Mouse (Mus musculus) hindbrain, postnatal 0 days (tissue): ENCODE data around the gene Ssna1. TPM values are rescaled to one million over a fixed set of nuclear protein-coding genes. Genes with fewer than 3 reads are reported as not detected.

Experiments
- ATAC-seq: fragments of 200-750 bp; cut with Nextera tagmentation; 2 replicates; pipeline ENCODE4 v1.8.0; 2017; ENCODE audit warnings: mild to moderate bottlenecking, moderate TSS enrichment, moderate library complexity
- DNase-seq: peaks from one replicate; pipeline ENCODE4 v3.0.0-alpha.2; 2015; ENCODE audit warnings: low spot score
- H3K27ac ChIP-seq: fragments of 300-500 bp; sonication (generic); 2 replicates; pipeline ENCODE4 v1.5.1; 2014; ENCODE audit warnings: mild to moderate bottlenecking
- H3K27me3 ChIP-seq: fragments of 300-500 bp; sonication (generic); 2 replicates; pipeline ENCODE4 v1.6.1; 2014; ENCODE audit warnings: low read length, mixed read lengths; ENCODE audit not compliant: insufficient read depth
- H3K36me3 ChIP-seq: fragments of 300-500 bp; sonication (generic); 2 replicates; pipeline ENCODE4 v1.6.1; 2014; ENCODE audit warnings: low read length, mixed read lengths; ENCODE audit not compliant: insufficient read depth
- H3K4me1 ChIP-seq: fragments of 300-500 bp; sonication (generic); 2 replicates; pipeline ENCODE4 v1.6.1; 2014; ENCODE audit warnings: antibody characterized with exemption, low read length, mixed read lengths; ENCODE audit not compliant: insufficient read depth
- H3K4me2 ChIP-seq: fragments of 300-500 bp; sonication (generic); 2 replicates; pipeline ENCODE4 v1.6.1; 2014; ENCODE audit warnings: low read depth, mild to moderate bottlenecking, low read length, moderate library complexity, mixed read lengths
- H3K4me3 ChIP-seq: fragments of 300-500 bp; sonication (generic); 2 replicates; pipeline ENCODE4 v1.5.1; 2014; ENCODE audit warnings: low read length
- H3K9ac ChIP-seq: fragments of 300-500 bp; sonication (generic); replicated peaks from 2 replicates; pipeline ENCODE4 v1.6.1; 2014; ENCODE audit warnings: mild to moderate bottlenecking, low read length, moderate library complexity, mixed read lengths
- H3K9me3 ChIP-seq: fragments of 300-500 bp; sonication (generic); 2 replicates; pipeline ENCODE4 v1.6.1; 2016; ENCODE audit warnings: low read length, mixed read lengths
- CTCF ChIP-seq: IDR thresholded peaks from 2 replicates; pipeline ENCODE4 v1.5.1; 2016; ENCODE audit warnings: antibody characterized with exemption, control low read depth, low read depth
- WGBS: fragments of 180-500 bp; shearing (Covaris S2); extraction: QIAGEN DNeasy Blood & Tissue Kit; methylation state at CpG from one replicate; pipeline ENCODE4 v1.1.7; 2014; 5-methylcytosine and 5-hydroxymethylcytosine counted together
- polyA plus RNA-seq: library from polyadenylated mRNA; unstranded; fragments of >200 nt; fragmentation: Nextera tagmentation; extraction: Ambion mirVana; gene quantifications from 2 replicates; pipeline ENCODE4 v1.2.1, GENCODE M21; 2015
- total RNA-seq: library from RNA; depleted of rRNA; stranded (reverse); fragments of >200 nt; gene quantifications from 2 replicates; pipeline ENCODE4 v1.2.3, GENCODE M21; 2014

Ssna1 gene
- total and polyA plus RNA-seq, 2 experiments from 2014 or later, result 120 to 165 TPM

- no peak for TF ChIP-seq CTCF
- Histone ChIP-seq H3K27me3 (no peaks in the 10 kb centered on the region), H3K36me3 (peaks cover 10% of the 10 kb centered on the region; the same call in 1 of the 2 replicates), H3K27ac (peak within 1 kb of the TSS; percentile 84), H3K9ac (peak within 1 kb of the TSS; percentile 79), H3K4me3 (peak within 1 kb of the TSS; percentile 89), H3K4me1 (peaks cover 13% of the 10 kb centered on the region), H3K9me3 (no peaks in the 10 kb centered on the region), H3K4me2 (peak within 1 kb of the TSS; percentile 76)
- peak; percentile 91 for ATAC-seq
- WGBS, result 0% methylated on average over 39 of the region's 39 CpGs
- DNase-seq, result peak; percentile 94
These were observed 16.9 kb downstream of the Ssna1 start, which contains the start of gene Tmem203 for GRCm38 (mm10) chr2:25255284-25255779. Tmem203 (plus strand) TSS chr2:25255439.

DNA sequence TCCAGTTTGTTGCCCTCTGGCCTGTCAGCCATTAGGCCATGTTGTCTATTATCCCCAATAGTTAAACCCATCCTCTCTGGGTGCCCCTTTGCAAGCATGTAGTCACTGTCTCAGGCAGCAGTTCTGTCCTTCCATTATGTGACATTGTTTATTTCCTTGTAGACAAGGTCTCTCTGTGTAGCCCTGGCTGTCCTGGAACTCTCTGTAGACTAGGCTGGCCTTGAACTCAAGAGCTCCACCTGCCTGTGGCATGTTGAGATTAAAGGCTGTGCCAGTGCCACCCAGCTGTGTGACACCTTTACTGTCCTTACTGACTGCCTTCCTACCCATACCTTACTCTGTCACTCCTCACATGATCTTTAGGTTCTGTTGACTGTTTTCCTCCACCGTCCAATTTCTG is 19.9 kb downstream of the Ssna1 start:
- ATAC-seq (no peak), DNase-seq (no peak)
- Histone ChIP-seq H3K27me3 (no peaks in the 10 kb centered on the region), H3K36me3 (peaks cover 10% of the 10 kb centered on the region; the same call in 1 of the 2 replicates), H3K4me2 (no peak overlapping the region), H3K27ac (no peak overlapping the region), H3K4me1 (peaks cover 13% of the 10 kb centered on the region), H3K9me3 (no peaks in the 10 kb centered on the region), H3K9ac (no peak overlapping the region), H3K4me3 (no peak overlapping the region)
- WGBS, result 85% methylated on average over 1 of the region's 1 CpGs
- peak; percentile 54 for TF ChIP-seq CTCF

DNA sequence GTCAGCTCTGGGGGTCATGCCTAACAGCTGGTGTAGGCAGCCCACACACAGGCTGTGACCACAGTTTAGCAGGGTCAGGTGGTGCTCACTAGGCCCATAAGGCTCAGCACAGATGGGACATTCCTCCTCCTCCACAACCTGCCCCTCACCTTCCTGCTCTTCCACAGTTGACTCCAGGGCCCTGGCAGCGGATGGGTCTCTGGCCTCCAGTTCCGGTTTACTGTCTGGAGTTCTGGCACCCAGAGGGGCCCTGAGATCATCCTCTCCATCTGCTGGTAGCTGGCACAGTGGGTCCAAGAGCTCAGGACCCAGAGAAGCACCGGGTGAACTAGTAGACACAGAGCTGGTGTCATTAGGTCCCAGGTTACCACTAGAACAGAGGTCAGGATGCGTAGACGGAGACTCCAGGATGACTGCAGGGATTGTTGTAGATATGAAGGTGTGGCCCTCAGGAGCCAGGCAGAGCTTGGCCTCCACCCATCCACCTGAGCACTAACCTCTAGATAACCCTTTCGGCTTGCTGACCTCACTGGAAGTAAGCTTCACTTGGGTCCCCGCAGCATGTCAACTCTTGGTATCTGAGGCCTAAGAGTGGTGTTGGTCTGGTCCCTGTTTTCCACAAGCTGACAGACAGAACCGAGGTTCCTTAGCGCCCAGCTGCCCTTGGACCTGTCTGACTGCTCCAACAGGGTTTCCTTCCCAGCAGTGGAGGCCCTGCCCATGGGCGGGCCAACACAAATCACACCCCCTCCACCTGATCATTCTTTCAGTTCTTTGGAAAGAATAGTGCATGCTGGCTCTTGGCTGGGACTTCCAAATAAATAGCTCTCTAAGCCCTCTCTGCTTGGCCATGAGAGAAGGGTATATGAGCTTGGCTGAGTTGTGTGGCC is 25.8 kb downstream of the Ssna1 start, which contains the start of gene AL732309.1:
Gene AL732309.1, minus strand, starts transcription at position 681 of the 890 bp plus-strand sequence.
- Histone ChIP-seq H3K36me3 (peaks cover 13% of the 10 kb centered on the region; the same call in 1 of the 2 replicates), H3K9me3 (no peaks in the 10 kb centered on the region), H3K9ac (no peak within 1 kb of the TSS), H3K27ac (no peak within 1 kb of the TSS), H3K27me3 (no peaks in the 10 kb centered on the region), H3K4me2 (no peak within 1 kb of the TSS), H3K4me1 (peaks cover 7% of the 10 kb centered on the region), H3K4me3 (no peak within 1 kb of the TSS)
- DNase-seq, result no peak
- WGBS, result 92% methylated on average over 10 of the region's 10 CpGs
- TF ChIP-seq CTCF, result no peak
- ATAC-seq, result no peak

DNA sequence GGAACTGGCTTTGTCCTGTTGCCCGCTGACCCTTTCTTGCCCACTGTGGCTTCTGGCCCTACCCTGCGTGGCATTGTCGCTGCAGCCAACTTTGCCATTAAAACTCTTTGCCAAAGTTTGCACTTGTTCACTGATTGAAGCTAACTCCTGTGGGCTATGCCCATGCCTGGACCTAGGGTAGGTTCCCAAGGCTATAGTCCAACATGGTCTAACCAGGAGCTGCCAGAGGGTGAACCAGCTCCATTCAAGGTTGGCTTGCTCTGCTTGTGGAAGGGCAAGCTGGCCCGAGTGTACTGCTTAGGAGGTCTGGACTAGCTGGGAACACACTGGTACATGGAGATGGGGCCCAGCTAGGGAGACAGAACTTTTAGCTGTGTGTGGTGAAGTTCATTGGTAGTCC is 28.1 kb downstream of the Ssna1 start:
- no peak for ATAC-seq

GRCm38 (mm10) chr2:25243342-25243741 is 28.9 kb downstream of the Ssna1 start:
- no peak for ATAC-seq
- Histone ChIP-seq H3K36me3 (peaks cover 5% of the 10 kb centered on the region; the same call in 1 of the 2 replicates), H3K27me3 (no peaks in the 10 kb centered on the region), H3K9ac (peak overlapping the region; percentile 73; the same call in 1 of the 2 replicates), H3K4me1 (peaks cover 12% of the 10 kb centered on the region), H3K4me3 (peak overlapping the region; percentile 56), H3K9me3 (no peaks in the 10 kb centered on the region), H3K4me2 (peak overlapping the region; percentile 88), H3K27ac (no peak overlapping the region)
- 78% methylated on average over 8 of the region's 8 CpGs for whole genome bisulfite sequencing
- TF ChIP-seq CTCF, result no peak
- no peak for DNase-seq

More for the DNA sequence above, 28.1 kb downstream of the Ssna1 start:
- 91% methylated on average over 4 of the region's 4 CpGs for WGBS
- H3K36me3 ChIP-seq, result peaks cover 5% of the 10 kb centered on the region; the same call in 1 of the 2 replicates
- H3K4me2 ChIP-seq, result no peak overlapping the region
- no peaks in the 10 kb centered on the region for H3K27me3 ChIP-seq
- no peak overlapping the region for H3K9ac ChIP-seq
- H3K27ac ChIP-seq, result no peak overlapping the region
- H3K9me3 ChIP-seq, result no peaks in the 10 kb centered on the region
- no peak for TF ChIP-seq CTCF
- H3K4me3 ChIP-seq, result no peak overlapping the region
- DNase-seq, result no peak
- peaks cover 12% of the 10 kb centered on the region for H3K4me1 ChIP-seq

- Histone ChIP-seq H3K4me3 (peak within 1 kb of the TSS; percentile 56), H3K27me3 (no peaks in the 10 kb centered on the region), H3K9ac (peak within 1 kb of the TSS; percentile 73), H3K4me1 (peaks cover 12% of the 10 kb centered on the region), H3K4me2 (peak within 1 kb of the TSS; percentile 88), H3K36me3 (peaks cover 5% of the 10 kb centered on the region; the same call in 1 of the 2 replicates), H3K9me3 (no peaks in the 10 kb centered on the region), H3K27ac (peak within 1 kb of the TSS; percentile 80)
- ATAC-seq (peak; percentile 63), DNase-seq (peak; percentile 77)
- 0% methylated on average over 38 of the region's 59 CpGs for WGBS
- no peak for TF ChIP-seq CTCF
These were observed 30.1 kb downstream of the Ssna1 start, which contains the start of the genes Rnf208 and Cysrt1 for GRCm38 (mm10) chr2:25242101-25242506. Rnf208 (plus strand) TSS chr2:25242255. Cysrt1 (minus strand) TSS chr2:25242452.
